Mouse (Mus musculus): Measurements from ENCODE around the gene Gm8237.
"Not testable (repeated sequence)": the region's sequence is repeated elsewhere in the genome, so short reads cannot be mapped to it uniquely, and the experiment has no call there.

DNA sequence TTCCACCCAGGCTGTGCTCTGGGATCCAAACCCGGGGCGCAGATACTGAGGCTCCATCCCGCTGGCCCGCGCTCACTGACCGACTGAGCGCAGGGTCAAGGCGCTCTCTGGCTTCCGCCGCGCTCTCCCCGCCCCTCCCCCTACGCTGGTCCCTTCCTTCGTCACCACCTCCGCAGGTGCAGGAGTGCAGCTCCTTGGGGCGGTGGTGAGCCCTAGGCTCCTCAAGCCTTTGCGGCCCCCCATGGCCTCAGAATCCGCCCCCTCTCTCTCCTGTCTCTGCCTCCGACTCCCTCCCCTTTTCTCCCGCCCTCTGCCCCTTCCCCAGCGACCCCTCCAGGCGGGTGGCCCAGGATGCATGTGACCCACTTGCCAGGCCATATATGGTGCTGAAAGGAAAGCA lies at the start of gene Gm8237:
- not testable (repeated sequence) for TF ChIP-seq GATA1, TAL1 (IDR thresholded peaks at IDR 0.05; ENCODE audit: low read length)

Measured in erythroblast, embryonic 14.5 days (primary cell).